Mouse (Mus musculus) intestine, embryonic 14.5 days (tissue): Measurements from ENCODE around the gene Ube2j1. TPM values are rescaled to one million over a fixed set of nuclear protein-coding genes. Genes with fewer than 3 reads are reported as not detected.

Source experiments
- polyA plus RNA-seq: library from polyadenylated mRNA; unstranded; fragments of >200 nt; fragmentation: Nextera tagmentation; extraction: Ambion mirVana; gene quantifications from 2 replicates; pipeline ENCODE4 v1.2.1, GENCODE M21; 2014

Ube2j1 gene
- polyA plus RNA-seq, 1 experiment from 2014 or later = 39.7 TPM

Other genes with a start within 250 kb of the Ube2j1 start
- gene Lyrm2, start 231.2 kb upstream of the Ube2j1 start, polyA plus RNA-seq = 101 and 104 TPM in 2 replicates
- 5.0 and 6.1 TPM in 2 replicates for gene Ankrd6, start 80.6 kb upstream of the Ube2j1 start, polyA plus RNA-seq
- 10.0 and 14.5 TPM in 2 replicates for gene Rragd, start 48.4 kb upstream of the Ube2j1 start, polyA plus RNA-seq
- gene Gabrr2, start 31.6 kb downstream of the Ube2j1 start, polyA plus RNA-seq = 0.09 and 0.17 TPM in 2 replicates
- not detected in 2 replicates for gene Gabrr1, start 101.1 kb downstream of the Ube2j1 start, polyA plus RNA-seq
- gene Pm20d2, start 158.3 kb downstream of the Ube2j1 start, polyA plus RNA-seq = 1.2 TPM in 2 replicates
- 9.5 and 9.8 TPM in 2 replicates for gene Srsf12, start 177.6 kb downstream of the Ube2j1 start, polyA plus RNA-seq